ENCODE assay signal across 20 mouse cellular contexts in the genomic region with DNA sequence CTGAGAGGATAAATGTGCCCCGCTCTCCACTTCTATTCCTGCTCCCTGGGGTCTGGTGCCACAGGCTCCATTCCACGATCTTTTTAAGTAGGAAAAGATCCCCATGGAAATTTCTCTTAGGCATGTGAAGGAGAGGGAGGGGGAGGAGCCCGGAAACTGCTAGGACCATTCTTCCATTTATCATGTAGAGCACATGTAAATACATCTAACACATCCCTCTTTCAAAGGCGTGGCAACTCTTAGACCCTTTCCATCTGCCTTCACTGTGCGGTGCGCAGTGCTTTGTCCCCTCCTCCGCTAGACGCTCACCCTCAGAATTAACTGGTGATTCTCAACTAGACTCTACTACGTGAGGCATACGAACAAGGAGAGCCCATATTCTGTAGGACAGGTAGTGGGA.
"Had no signal": no experiment of that assay in that cellular context is flagged by ENCODE, and none has a peak within 500 bp of the region (broad histone marks: within the 10 kb centered on the region; RNA-seq: fewer than 3 reads in every experiment).

No protein-coding gene starts in this region.

- H3K27me3 ChIP-seq: limb, embryonic 12.5 days; limb, embryonic 15.5 days; liver, embryonic 12.5 days; liver, embryonic 15.5 days; lung, embryonic 15.5 days; neural tube, embryonic 13.5 days had no signal

- H3K9ac ChIP-seq: limb, embryonic 12.5 days; limb, embryonic 15.5 days; liver, embryonic 12.5 days; liver, embryonic 15.5 days; lung, embryonic 15.5 days; neural tube, embryonic 13.5 days had no signal

- H3K27ac ChIP-seq: kidney, postnatal 0 days; limb, embryonic 12.5 days; limb, embryonic 15.5 days; liver, embryonic 12.5 days; liver, embryonic 15.5 days; lung, embryonic 15.5 days; neural tube, embryonic 13.5 days; stomach, postnatal 0 days had no signal

- H3K9me3 ChIP-seq: limb, embryonic 12.5 days; limb, embryonic 15.5 days; liver, embryonic 12.5 days; liver, embryonic 15.5 days; lung, embryonic 15.5 days; neural tube, embryonic 13.5 days had no signal

- H3K4me3 ChIP-seq: limb, embryonic 12.5 days; limb, embryonic 15.5 days; liver, embryonic 12.5 days; liver, embryonic 15.5 days; lung, embryonic 15.5 days; myocyte; neural tube, embryonic 13.5 days had no signal

- H3K4me1 ChIP-seq: limb, embryonic 12.5 days; limb, embryonic 15.5 days; lung, embryonic 15.5 days had no signal

- H3K4me2 ChIP-seq: limb, embryonic 12.5 days; limb, embryonic 15.5 days; liver, embryonic 12.5 days; liver, embryonic 15.5 days; lung, embryonic 15.5 days; midbrain, embryonic 11.5 days; neural tube, embryonic 13.5 days had no signal

- DNase-seq: kidney, adult 2 months; kidney, postnatal 25 days; left cerebral cortex, postnatal 4 days; lung, adult 18-20 months; lung, postnatal 10 days; lung, postnatal 4 days; thymus, adult 2 months; thymus, postnatal 14 days; thymus, postnatal 4 days had no signal

- ATAC-seq: intestine, postnatal 0 days; liver, embryonic 12.5 days had no signal
